Mouse (Mus musculus) lung, embryonic 14.5 days (tissue): Measurements from ENCODE around the gene Sqstm1. TPM values are rescaled to one million over a fixed set of nuclear protein-coding genes. Genes with fewer than 3 reads are reported as not detected.

Experiments
- ATAC-seq: fragments of 200-750 bp; cut with Nextera tagmentation; 2 replicates; pipeline ENCODE4 v1.8.0; 2017; ENCODE audit warnings: mild to moderate bottlenecking, moderate TSS enrichment, moderate library complexity; ENCODE audit not compliant: insufficient read depth
- DNase-seq: peaks from one replicate; pipeline ENCODE4 v3.0.0-alpha.2; 2015
- H3K27ac ChIP-seq: fragments of 300-500 bp; sonication (generic); 2 replicates; pipeline ENCODE4 v1.5.1; 2014; ENCODE audit warnings: low read depth, mild to moderate bottlenecking, moderate library complexity
- H3K27me3 ChIP-seq: fragments of 300-500 bp; sonication (generic); 2 replicates; pipeline ENCODE4 v1.6.1; 2014; ENCODE audit warnings: low read length, control low read depth; ENCODE audit not compliant: insufficient read depth
- H3K36me3 ChIP-seq: fragments of 300-500 bp; sonication (generic); 2 replicates; pipeline ENCODE4 v1.6.1; 2014; ENCODE audit warnings: control low read depth; ENCODE audit not compliant: insufficient read depth
- H3K4me1 ChIP-seq: fragments of 300-500 bp; sonication (generic); 2 replicates; pipeline ENCODE4 v1.6.1; 2014; ENCODE audit warnings: antibody characterized with exemption, control low read depth; ENCODE audit not compliant: insufficient read depth
- H3K4me2 ChIP-seq: fragments of 300-500 bp; sonication (generic); 2 replicates; pipeline ENCODE4 v1.6.1; 2014; ENCODE audit warnings: mild to moderate bottlenecking
- H3K4me3 ChIP-seq: fragments of 300-500 bp; sonication (generic); 2 replicates; pipeline ENCODE4 v1.5.1; 2014; ENCODE audit warnings: low read depth, low read length
- H3K9ac ChIP-seq: fragments of 300-500 bp; sonication (generic); 2 replicates; pipeline ENCODE4 v1.6.1; 2014
- H3K9me3 ChIP-seq: fragments of 300-500 bp; sonication (generic); 2 replicates; pipeline ENCODE4 v1.6.1; 2016; ENCODE audit warnings: low read depth, low read length, control low read depth
- CTCF ChIP-seq: IDR thresholded peaks from 2 replicates; pipeline ENCODE4 v1.5.1; 2016; ENCODE audit warnings: antibody characterized with exemption, low read depth
- WGBS: fragments of 180-500 bp; shearing (Covaris S2); extraction: QIAGEN DNeasy Blood & Tissue Kit; methylation state at CpG from one replicate; pipeline ENCODE4 v1.1.7; 2014; 5-methylcytosine and 5-hydroxymethylcytosine counted together
- polyA plus RNA-seq: library from polyadenylated mRNA; unstranded; fragments of >200 nt; fragmentation: Nextera tagmentation; extraction: Ambion mirVana; gene quantifications from 2 replicates; pipeline ENCODE4 v1.2.1, GENCODE M21; 2014

Sqstm1 gene
- polyA plus RNA-seq, 1 experiment from 2014 or later = 209 TPM

GRCm38 (mm10) chr11:50215633-50216032, 5.0 kb upstream of the Sqstm1 start:
- WGBS = 20% methylated on average over 9 of the region's 9 CpGs
- no peak for DNase-seq
- TF ChIP-seq CTCF = no peak
- Histone ChIP-seq H3K9ac (no peak overlapping the region), H3K36me3 (no peaks in the 10 kb centered on the region), H3K27ac (0 out of 2 replicates have a peak overlapping the region, but pooled peaks have one; percentile 30), H3K27me3 (no peaks in the 10 kb centered on the region), H3K9me3 (no peaks in the 10 kb centered on the region), H3K4me2 (peak overlapping the region; percentile 23), H3K4me3 (no peak overlapping the region), H3K4me1 (peaks cover 17% of the 10 kb centered on the region)
- ATAC-seq = no peak

GRCm38 (mm10) chr11:50214631-50215030, 4.0 kb upstream of the Sqstm1 start:
- no peak for TF ChIP-seq CTCF
- 92% methylated on average over 6 of the region's 6 CpGs for WGBS
- DNase-seq (no peak), ATAC-seq (no peak)
- no peak overlapping the region for H3K4me3 ChIP-seq
- H3K9ac ChIP-seq = no peak overlapping the region
- peaks cover 17% of the 10 kb centered on the region for H3K4me1 ChIP-seq
- no peak overlapping the region for H3K4me2 ChIP-seq
- H3K27ac ChIP-seq = no peak overlapping the region
- H3K36me3 ChIP-seq = no peaks in the 10 kb centered on the region
- no peaks in the 10 kb centered on the region for H3K27me3 ChIP-seq
- H3K9me3 ChIP-seq = no peaks in the 10 kb centered on the region

- 45% methylated on average over 11 of the region's 11 CpGs for WGBS
- H3K4me3 ChIP-seq = no peak overlapping the region
- H3K27me3 ChIP-seq = no peaks in the 10 kb centered on the region
- ATAC-seq = no peak
- TF ChIP-seq CTCF = no peak
- H3K4me1 ChIP-seq = peaks cover 24% of the 10 kb centered on the region
- H3K9ac ChIP-seq = no peak overlapping the region
- DNase-seq = peak; percentile 55
- no peak overlapping the region for H3K4me2 ChIP-seq
- H3K36me3 ChIP-seq = no peaks in the 10 kb centered on the region
- no peaks in the 10 kb centered on the region for H3K9me3 ChIP-seq
- no peak overlapping the region; the same call in 1 of the 2 replicates for H3K27ac ChIP-seq
Measured at GRCm38 (mm10) chr11:50212848-50213758, 2.5 kb upstream of the Sqstm1 start.

- DNase-seq (no peak), ATAC-seq (no peak)
- Histone ChIP-seq H3K27me3 (no peaks in the 10 kb centered on the region), H3K4me2 (no peak overlapping the region), H3K4me1 (peaks cover 24% of the 10 kb centered on the region), H3K9me3 (no peaks in the 10 kb centered on the region), H3K36me3 (peaks cover 7% of the 10 kb centered on the region), H3K4me3 (no peak overlapping the region), H3K9ac (no peak overlapping the region), H3K27ac (no peak overlapping the region; the same call in 1 of the 2 replicates)
- WGBS = 61% methylated on average over 3 of the region's 3 CpGs
- no peak for TF ChIP-seq CTCF
Measured at GRCm38 (mm10) chr11:50212060-50212739, 1.6 kb upstream of the Sqstm1 start.

DNA sequence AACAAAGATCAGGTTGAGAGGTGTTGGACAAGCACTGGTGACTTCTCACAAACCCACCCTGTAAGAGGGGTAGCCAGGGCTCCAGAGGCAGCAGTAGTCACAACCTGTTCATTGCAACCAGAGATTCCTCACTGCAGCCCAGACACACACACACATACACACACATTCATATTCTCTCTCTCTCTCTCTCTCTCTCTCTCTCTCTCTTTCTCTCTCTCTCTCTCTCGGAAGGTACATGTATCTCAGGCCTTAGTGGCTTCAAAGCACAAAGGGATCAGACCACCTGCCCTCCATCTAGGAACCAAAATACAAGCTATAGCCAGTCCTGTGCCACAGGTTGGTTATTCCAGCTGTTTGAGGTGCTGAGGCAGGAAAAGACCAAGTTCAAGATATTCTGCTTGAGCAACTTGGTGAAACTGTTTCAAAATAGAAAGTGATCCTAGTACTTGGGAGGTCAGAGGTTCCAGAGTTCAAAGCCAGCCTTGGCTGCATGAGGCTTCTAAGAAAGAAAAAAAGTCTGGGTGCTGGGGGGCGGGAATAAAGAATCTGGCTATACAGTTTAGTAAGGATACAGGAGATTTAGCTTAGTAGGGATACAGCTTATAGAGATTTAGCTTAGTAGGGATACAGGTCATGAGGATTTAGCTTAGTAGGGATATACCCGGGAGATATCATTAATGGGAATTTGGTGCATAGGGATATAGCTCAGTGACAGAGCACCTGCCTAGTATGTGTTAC, 864 bp upstream of the Sqstm1 start:
- H3K4me1 ChIP-seq = peaks cover 24% of the 10 kb centered on the region
- no peaks in the 10 kb centered on the region for H3K9me3 ChIP-seq
- ATAC-seq (no peak), DNase-seq (no peak)
- peak overlapping the region; percentile 94 for H3K9ac ChIP-seq
- no peak overlapping the region for H3K27ac ChIP-seq
- peak overlapping the region; percentile 79 for H3K4me2 ChIP-seq
- peaks cover 14% of the 10 kb centered on the region for H3K36me3 ChIP-seq
- no peak for TF ChIP-seq CTCF
- peak overlapping the region; percentile 96 for H3K4me3 ChIP-seq
- H3K27me3 ChIP-seq = no peaks in the 10 kb centered on the region
- WGBS = 91% methylated on average over 3 of the region's 3 CpGs

GRCm38 (mm10) chr11:50210101-50210504, 524 bp downstream of the Sqstm1 start:
- peak overlapping the region; percentile 94 for H3K9ac ChIP-seq
- no peaks in the 10 kb centered on the region for H3K27me3 ChIP-seq
- H3K4me1 ChIP-seq = 0 out of 2 replicates have a peak, but pooled peaks cover 12% of the 10 kb centered on the region
- peak overlapping the region; percentile 96 for H3K4me3 ChIP-seq
- 2% methylated on average over 24 of the region's 24 CpGs for whole genome bisulfite sequencing
- no peak for TF ChIP-seq CTCF
- H3K36me3 ChIP-seq = peaks cover 28% of the 10 kb centered on the region
- peak; percentile 91 for DNase-seq
- H3K27ac ChIP-seq = peak overlapping the region; percentile 98
- H3K4me2 ChIP-seq = peak overlapping the region; percentile 79
- peak; percentile 95 for ATAC-seq
- H3K9me3 ChIP-seq = no peaks in the 10 kb centered on the region
